Mouse (Mus musculus): ENCODE measurements around the gene Gfi1.

Gene Gfi1

GRCm38 (mm10) chr5:107722661-107723532, 2.9 kb downstream of the Gfi1 start:
- DNase-seq (ENCODE audit: low spot score in 2 of 2): no peak

- no peak for DNase-seq (ENCODE audit: low spot score in 2 of 2)
These were observed 4.2 kb downstream of the Gfi1 start for GRCm38 (mm10) chr5:107721638-107722011.

- no peak for DNase-seq (ENCODE audit: low spot score in 2 of 2)
These were observed 4.7 kb downstream of the Gfi1 start for GRCm38 (mm10) chr5:107720991-107721637.

- DNase-seq (ENCODE audit: low spot score in 2 of 2): no peak
These were observed 5.3 kb downstream of the Gfi1 start for GRCm38 (mm10) chr5:107720511-107720910.

- no peak for DNase-seq (ENCODE audit: low spot score in 2 of 2)
These were observed 6.0 kb downstream of the Gfi1 start for GRCm38 (mm10) chr5:107719786-107720185.

GRCm38 (mm10) chr5:107719209-107719608, 6.6 kb downstream of the Gfi1 start:
- DNase-seq (ENCODE audit: low spot score in 2 of 2): no peak

- DNase-seq (ENCODE audit: low spot score in 2 of 2): no peak
These were observed 7.9 kb downstream of the Gfi1 start for GRCm38 (mm10) chr5:107717871-107718361.

- DNase-seq (ENCODE audit: low spot score in 2 of 2): no peak
These were observed 14.1 kb downstream of the Gfi1 start for GRCm38 (mm10) chr5:107711689-107712088.

GRCm38 (mm10) chr5:107708124-107708797, 17.6 kb downstream of the Gfi1 start:
- DNase-seq (ENCODE audit: low spot score in 2 of 2): no peak

- DNase-seq (ENCODE audit: low spot score in 2 of 2): no peak
These were observed 19.6 kb downstream of the Gfi1 start for GRCm38 (mm10) chr5:107706262-107706661.

GRCm38 (mm10) chr5:107705756-107706155, 20.1 kb downstream of the Gfi1 start:
- no peak for DNase-seq (ENCODE audit: low spot score in 2 of 2)

GRCm38 (mm10) chr5:107703207-107703763, 22.6 kb downstream of the Gfi1 start:
- no peak for DNase-seq (ENCODE audit: low spot score in 2 of 2)

GRCm38 (mm10) chr5:107701658-107702057, 24.2 kb downstream of the Gfi1 start:
- DNase-seq (ENCODE audit: low spot score in 2 of 2): no peak

- DNase-seq (ENCODE audit: low spot score in 2 of 2): no peak
These were observed 25.0 kb downstream of the Gfi1 start for GRCm38 (mm10) chr5:107700873-107701272.

- DNase-seq (ENCODE audit: low spot score in 2 of 2): no peak
These were observed 26.9 kb downstream of the Gfi1 start for GRCm38 (mm10) chr5:107698888-107699287.

GRCm38 (mm10) chr5:107695019-107695418, 30.8 kb downstream of the Gfi1 start:
- no peak for DNase-seq (ENCODE audit: low spot score in 2 of 2)

GRCm38 (mm10) chr5:107688499-107688866, 37.4 kb downstream of the Gfi1 start:
- DNase-seq (ENCODE audit: low spot score in 2 of 2): no peak

- peak; percentile 48 to 71 for DNase-seq (ENCODE audit: low spot score in 2 of 2)
These were observed 38.0 kb downstream of the Gfi1 start for GRCm38 (mm10) chr5:107687592-107688498.

- DNase-seq (ENCODE audit: low spot score in 2 of 2): no peak
These were observed 38.7 kb downstream of the Gfi1 start for GRCm38 (mm10) chr5:107687161-107687560.

GRCm38 (mm10) chr5:107684380-107684779, 41.5 kb downstream of the Gfi1 start:
- no peak for DNase-seq (ENCODE audit: low spot score in 2 of 2)

GRCm38 (mm10) chr5:107681300-107681699, 44.5 kb downstream of the Gfi1 start:
- DNase-seq (ENCODE audit: low spot score in 2 of 2): no peak

All from urinary bladder, postnatal 4 days (tissue).